Mouse (Mus musculus) small intestine, adult 2 months (tissue): ENCODE results near the gene Cln6. TPM values are rescaled to one million over a fixed set of nuclear protein-coding genes. Genes with fewer than 3 reads are reported as not detected.

Experiments used
- H3K27ac ChIP-seq: fragments of 200-500 bp; 2 replicates; pipeline ENCODE4 v1.5.1; 2012; ENCODE audit warnings: low read depth, low read length, control low read depth, inconsistent platforms; ENCODE audit not compliant: insufficient read depth
- H3K27me3 ChIP-seq: fragments of 200-500 bp; 2 replicates; pipeline ENCODE4 v1.6.1; 2012; ENCODE audit warnings: mild to moderate bottlenecking, moderate library complexity, low read length, inconsistent platforms; ENCODE audit not compliant: control insufficient read depth, insufficient read depth
- H3K36me3 ChIP-seq: fragments of 200-500 bp; 2 replicates; pipeline ENCODE4 v1.6.1; 2012; ENCODE audit warnings: mild to moderate bottlenecking, low read length, control low read depth, inconsistent platforms; ENCODE audit not compliant: control insufficient read depth, insufficient read depth
- H3K4me1 ChIP-seq: fragments of 200-500 bp; 2 replicates; pipeline ENCODE4 v1.6.1; 2012; ENCODE audit warnings: low read length, inconsistent platforms, mixed read lengths; ENCODE audit not compliant: control insufficient read depth, insufficient read depth, insufficient read length
- H3K4me3 ChIP-seq: fragments of 200-500 bp; 2 replicates; pipeline ENCODE4 v1.5.1; 2012; ENCODE audit warnings: low read depth, mild to moderate bottlenecking, control low read depth, inconsistent platforms, low read length, moderate library complexity
- CTCF ChIP-seq: fragments of 200-500 bp; IDR thresholded peaks from 2 replicates; pipeline ENCODE4 v1.5.1; 2012; ENCODE audit warnings: low read depth, mild to moderate bottlenecking, control low read depth, inconsistent platforms, low read length, moderate library complexity, mixed read lengths; ENCODE audit not compliant: insufficient replicate concordance, insufficient read length; ENCODE audit errors: extremely low read depth
- POLR2A ChIP-seq: fragments of 200-500 bp; IDR thresholded peaks from 2 replicates; pipeline ENCODE4 v1.6.1; 2012; ENCODE audit warnings: low read depth, mild to moderate bottlenecking, control low read depth, inconsistent platforms, low read length, moderate library complexity
- WGBS: fragments of 180-500 bp; shearing (Covaris S2); methylation state at CpG from one replicate; pipeline ENCODE4 v1.1.7; 2018; 5-methylcytosine and 5-hydroxymethylcytosine counted together
- polyA plus RNA-seq: library from polyadenylated mRNA; depleted of rRNA; stranded (reverse); fragments of >200 nt; gene quantifications from 2 replicates; pipeline ENCODE4 v1.2.3, GENCODE M21; 2012

Cln6 gene
- polyA plus RNA-seq, 1 experiment: 51.2 TPM

DNA sequence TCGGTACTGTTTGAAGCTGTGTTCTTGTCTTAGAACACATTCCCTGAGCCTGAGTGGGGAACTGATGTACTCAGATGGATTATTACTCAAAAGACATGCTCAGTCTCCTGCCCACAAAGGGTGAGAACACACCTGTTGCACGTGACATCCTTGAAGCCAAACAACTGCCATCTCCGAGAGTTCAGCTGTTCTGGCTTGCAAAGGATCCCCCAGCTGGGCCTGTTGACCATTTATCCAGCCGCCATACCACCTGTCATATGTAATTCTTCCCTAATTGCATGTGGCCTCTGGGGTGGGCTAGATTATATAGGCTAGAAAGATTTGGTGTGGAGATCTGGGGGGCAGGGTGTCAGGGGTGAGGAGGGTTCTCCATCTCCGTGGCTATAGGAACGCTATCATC lies 17.8 kb upstream of the Cln6 start:
- Histone ChIP-seq H3K4me3 (no peak overlapping the region), H3K36me3 (no peaks in the 10 kb centered on the region), H3K27me3 (no peaks in the 10 kb centered on the region), H3K27ac (no peak overlapping the region), H3K4me1 (no peaks in the 10 kb centered on the region; the same call in 1 of the 2 replicates)
- 84% methylated on average over 6 of the region's 6 CpGs for WGBS
- TF ChIP-seq CTCF (no peak), POLR2A (no peak)

- WGBS: 97% methylated on average over 7 of the region's 7 CpGs
- H3K4me1 ChIP-seq: no peaks in the 10 kb centered on the region; the same call in 1 of the 2 replicates
- no peaks in the 10 kb centered on the region for H3K27me3 ChIP-seq
- H3K27ac ChIP-seq: no peak overlapping the region
- H3K36me3 ChIP-seq: no peaks in the 10 kb centered on the region
- H3K4me3 ChIP-seq: no peak overlapping the region
- no peak for TF ChIP-seq CTCF
- TF ChIP-seq POLR2A: no peak
Measured at GRCm38 (mm10) chr9:62821811-62822210, 16.8 kb upstream of the Cln6 start.

DNA sequence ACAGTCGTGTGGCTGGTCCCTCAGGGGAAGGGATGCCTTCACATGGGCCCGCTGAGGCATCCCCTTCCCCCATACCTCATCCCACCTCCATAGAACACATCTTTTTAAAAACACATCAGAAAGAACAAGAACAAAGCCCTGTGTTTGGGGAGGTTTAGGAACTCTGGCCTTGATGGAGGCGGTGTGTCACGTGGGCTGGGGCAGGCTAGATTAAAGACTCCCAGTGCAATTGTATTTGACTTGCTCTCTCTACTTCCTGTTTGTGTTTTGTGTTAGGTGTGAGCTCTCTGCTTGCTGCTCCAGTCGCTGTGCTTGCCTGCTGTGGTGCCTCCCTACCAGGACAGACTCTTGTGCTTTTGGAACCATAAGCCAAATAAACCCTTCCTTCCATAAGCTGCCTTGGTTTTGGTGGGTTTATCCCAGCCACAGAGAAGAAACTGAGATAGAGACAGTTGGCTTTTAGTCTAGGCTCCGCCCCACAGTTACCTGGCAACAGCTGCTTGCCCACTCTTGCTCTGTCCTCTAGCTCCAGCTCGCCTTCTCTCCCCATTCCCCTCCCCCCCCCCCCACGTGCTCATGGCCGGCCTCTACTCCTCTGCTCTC lies 12.7 kb upstream of the Cln6 start:
- no peaks in the 10 kb centered on the region for H3K27me3 ChIP-seq
- TF ChIP-seq POLR2A (no peak), CTCF (no peak)
- 34% methylated on average over 9 of the region's 9 CpGs for WGBS
- no peak overlapping the region for H3K4me3 ChIP-seq
- H3K4me1 ChIP-seq: no peaks in the 10 kb centered on the region; the same call in 1 of the 2 replicates
- no peaks in the 10 kb centered on the region for H3K36me3 ChIP-seq
- no peak overlapping the region for H3K27ac ChIP-seq

DNA sequence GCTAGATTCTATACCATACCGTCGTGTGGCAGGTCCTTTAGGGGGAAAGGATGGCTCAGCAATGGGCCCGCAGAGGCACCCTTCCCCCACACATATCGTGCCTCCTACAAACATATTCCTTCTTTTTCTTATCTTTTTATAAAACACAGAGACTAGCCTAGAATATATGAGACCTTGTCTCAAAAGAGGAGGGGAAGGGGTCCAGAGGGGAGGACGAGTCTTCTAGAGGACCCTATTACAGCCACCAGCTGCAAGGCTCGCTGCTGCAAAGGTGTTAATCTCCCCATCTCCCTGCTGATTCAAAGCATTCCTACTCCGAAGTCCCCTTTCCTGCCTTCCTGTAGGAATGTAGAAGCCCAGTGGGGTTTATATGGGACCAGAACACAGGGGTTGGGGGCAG lies 12.1 kb upstream of the Cln6 start:
- TF ChIP-seq POLR2A (no peak), CTCF (no peak)
- WGBS: 59% methylated on average over 7 of the region's 7 CpGs
- Histone ChIP-seq H3K27ac (no peak overlapping the region), H3K4me1 (no peaks in the 10 kb centered on the region; the same call in 1 of the 2 replicates), H3K27me3 (no peaks in the 10 kb centered on the region), H3K36me3 (no peaks in the 10 kb centered on the region), H3K4me3 (no peak overlapping the region)

GRCm38 (mm10) chr9:62827939-62828652 lies 10.5 kb upstream of the Cln6 start:
- no peak overlapping the region for H3K27ac ChIP-seq
- TF ChIP-seq POLR2A (no peak), CTCF (peak; percentile 15; the same call in 1 of the 2 replicates)
- H3K4me3 ChIP-seq: peak overlapping the region; percentile 47

DNA sequence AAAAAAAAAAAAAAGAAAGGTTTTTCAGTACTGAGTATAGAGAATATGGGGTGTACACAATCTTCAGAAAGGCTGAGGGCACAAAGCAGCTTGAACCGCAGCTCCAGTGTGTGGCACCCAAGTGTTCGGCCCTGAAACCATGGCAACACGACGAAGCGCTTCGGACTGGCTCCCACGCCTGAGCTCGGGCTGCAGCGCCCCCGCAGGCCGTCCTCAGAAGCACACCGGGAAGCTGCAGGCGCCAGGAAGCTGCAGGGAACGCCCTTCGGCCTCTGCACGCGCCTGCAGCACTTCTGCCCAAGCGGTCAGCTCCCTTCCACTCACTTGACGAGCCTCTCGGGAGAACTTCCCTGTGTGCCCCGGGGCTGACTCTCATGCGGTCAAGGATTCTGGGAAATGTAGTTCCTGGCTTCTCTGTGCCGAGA lies 9.9 kb upstream of the Cln6 start:
- H3K27me3 ChIP-seq: no peaks in the 10 kb centered on the region
- H3K27ac ChIP-seq: no peak overlapping the region
- H3K4me1 ChIP-seq: no peaks in the 10 kb centered on the region; the same call in 1 of the 2 replicates
- WGBS: under 1% methylated on average over 23 of the region's 23 CpGs
- peak overlapping the region; percentile 47 for H3K4me3 ChIP-seq
- TF ChIP-seq CTCF (peak; percentile 78), POLR2A (no peak)
- H3K36me3 ChIP-seq: no peaks in the 10 kb centered on the region

More at GRCm38 (mm10) chr9:62827939-62828652, 10.5 kb upstream of the Cln6 start:
- no peaks in the 10 kb centered on the region; the same call in 1 of the 2 replicates for H3K4me1 ChIP-seq
- H3K27me3 ChIP-seq: no peaks in the 10 kb centered on the region
- WGBS: 6% methylated on average over 24 of the region's 24 CpGs
- no peaks in the 10 kb centered on the region for H3K36me3 ChIP-seq

DNA sequence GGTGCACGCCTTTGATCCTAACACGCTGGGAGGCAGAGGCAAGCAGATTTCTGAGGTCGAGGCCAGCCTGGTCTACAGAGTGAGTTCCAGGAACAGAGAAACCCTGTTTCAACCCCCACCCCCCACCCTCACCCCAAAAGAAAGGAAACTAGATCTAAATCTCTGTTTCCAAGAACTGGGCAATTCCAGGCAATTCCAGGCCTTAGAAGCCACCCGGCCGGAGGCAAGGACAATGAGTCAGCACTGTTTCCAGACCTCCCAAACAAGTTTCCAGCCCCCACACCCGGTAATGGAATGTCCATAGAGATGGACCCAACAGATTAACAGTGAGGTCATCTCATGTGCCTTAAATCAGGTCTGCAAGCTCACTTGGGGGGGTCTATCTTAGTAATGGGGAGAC lies 8.7 kb upstream of the Cln6 start:
- H3K36me3 ChIP-seq: no peaks in the 10 kb centered on the region
- H3K4me3 ChIP-seq: no peak overlapping the region
- H3K27ac ChIP-seq: no peak overlapping the region
- no peak for TF ChIP-seq CTCF
- no peak for TF ChIP-seq POLR2A
- no peaks in the 10 kb centered on the region; the same call in 1 of the 2 replicates for H3K4me1 ChIP-seq
- WGBS: 82% methylated on average over 6 of the region's 6 CpGs
- H3K27me3 ChIP-seq: no peaks in the 10 kb centered on the region
